Mouse (Mus musculus) embryonic facial prominence, embryonic 15.5 days (tissue): ENCODE measurements around the gene Unk. TPM values are rescaled to one million over a fixed set of nuclear protein-coding genes. Genes with fewer than 3 reads are reported as not detected.
"Not testable (repeated sequence)": the region's sequence is repeated elsewhere in the genome, so short reads cannot be mapped to it uniquely, and the experiment has no call there.

Experiments
- ATAC-seq: fragments of 200-750 bp; cut with Nextera tagmentation; 2 replicates; pipeline ENCODE4 v1.8.0; 2017; ENCODE audit warnings: low read depth, moderate TSS enrichment; ENCODE audit not compliant: insufficient number of reproducible peaks, low FRiP score, low TSS enrichment
- H3K27ac ChIP-seq: fragments of 300-500 bp; sonication (generic); replicated peaks from 2 replicates; pipeline ENCODE4 v1.5.1; 2015; ENCODE audit warnings: mild to moderate bottlenecking, inconsistent platforms
- H3K27me3 ChIP-seq: fragments of 300-500 bp; sonication (generic); 2 replicates; pipeline ENCODE4 v1.6.1; 2015; ENCODE audit warnings: inconsistent platforms
- H3K36me3 ChIP-seq: fragments of 300-500 bp; sonication (generic); 2 replicates; pipeline ENCODE4 v1.6.1; 2015; ENCODE audit warnings: mild to moderate bottlenecking, inconsistent platforms
- H3K4me1 ChIP-seq: fragments of 300-500 bp; sonication (generic); 2 replicates; pipeline ENCODE4 v1.6.1; 2015; ENCODE audit warnings: inconsistent platforms
- H3K4me2 ChIP-seq: fragments of 300-500 bp; sonication (generic); replicated peaks from 2 replicates; pipeline ENCODE4 v1.6.1; 2015; ENCODE audit warnings: mild to moderate bottlenecking, inconsistent platforms
- H3K4me3 ChIP-seq: fragments of 300-500 bp; sonication (generic); replicated peaks from 2 replicates; pipeline ENCODE4 v1.5.1; 2015; ENCODE audit warnings: mild to moderate bottlenecking, inconsistent platforms
- H3K9ac ChIP-seq: fragments of 300-500 bp; sonication (generic); 2 replicates; pipeline ENCODE4 v1.6.1; 2015; ENCODE audit warnings: inconsistent platforms
- H3K9me3 ChIP-seq: fragments of 300-500 bp; sonication (generic); replicated peaks from 2 replicates; pipeline ENCODE4 v1.6.1; 2016; ENCODE audit warnings: inconsistent platforms
- WGBS: fragments of 180-500 bp; shearing (Covaris S2); methylation state at CpG from one replicate; pipeline ENCODE4 v1.1.7; 2015; 5-methylcytosine and 5-hydroxymethylcytosine counted together
- polyA plus RNA-seq: library from polyadenylated mRNA; unstranded; fragments of >200 nt; fragmentation: Nextera tagmentation; extraction: Ambion mirVana; gene quantifications from 2 replicates; pipeline ENCODE4 v1.2.1, GENCODE M21; 2015

Unk gene
- polyA plus RNA-seq, 1 experiment from 2014 or later: 42.2 TPM

DNA sequence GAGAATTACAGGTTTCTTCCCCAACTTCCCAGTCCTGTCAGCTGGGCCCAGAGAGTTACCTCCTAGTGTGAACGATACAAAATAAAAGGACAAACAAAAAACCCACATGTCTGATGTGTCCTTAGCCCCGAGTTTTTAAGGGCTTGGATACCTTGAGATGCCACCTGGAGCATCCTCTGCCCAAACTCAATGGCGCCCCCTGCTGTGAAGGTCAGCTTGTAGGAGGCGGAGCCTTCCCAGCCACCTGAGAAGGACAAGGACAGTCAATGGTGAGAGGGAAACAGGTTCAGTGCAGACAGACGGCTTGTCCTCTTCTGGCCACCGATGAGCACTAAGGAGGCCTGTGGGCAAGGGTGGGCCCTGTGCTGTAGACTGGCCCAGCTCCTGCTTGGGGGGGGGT is 51.0 kb downstream of the Unk start:
- Histone ChIP-seq H3K27ac (no peak overlapping the region), H3K9ac (no peak overlapping the region), H3K4me2 (no peak overlapping the region), H3K4me3 (no peak overlapping the region), H3K36me3 (peaks cover 49% of the 10 kb centered on the region), H3K9me3 (no peaks in the 10 kb centered on the region), H3K4me1 (peaks cover 43% of the 10 kb centered on the region), H3K27me3 (no peaks in the 10 kb centered on the region)
- WGBS: 68% methylated on average over 6 of the region's 6 CpGs
- ATAC-seq: no peak

DNA sequence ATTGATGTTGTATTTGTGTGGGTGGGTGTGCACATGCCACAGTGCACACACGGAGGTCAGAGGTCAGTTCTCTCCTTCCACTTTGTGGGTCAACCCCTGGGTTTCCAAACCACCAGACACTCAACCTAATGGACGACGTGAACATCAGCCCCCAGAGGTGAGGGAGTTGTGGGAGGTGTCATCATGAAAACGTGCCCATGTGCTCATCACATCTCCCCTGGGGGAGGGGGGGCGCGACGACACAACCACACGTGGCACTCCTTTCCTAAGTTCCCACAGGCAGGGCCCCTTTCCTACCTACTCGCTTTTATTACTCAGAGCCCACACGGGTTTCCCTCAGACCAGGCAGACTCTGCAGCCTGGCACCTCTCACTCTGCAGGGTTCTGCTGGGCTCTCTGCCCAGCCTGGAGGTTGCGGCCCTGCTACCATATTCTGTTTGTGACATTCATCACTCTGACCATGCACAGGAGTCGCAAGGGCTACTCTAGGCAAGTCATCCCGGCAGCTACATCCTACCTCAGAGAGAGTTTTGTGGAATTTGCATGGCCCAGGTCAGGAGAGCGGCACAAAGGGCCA is 53.1 kb downstream of the Unk start:
- no peak overlapping the region for H3K4me3 ChIP-seq
- no peaks in the 10 kb centered on the region for H3K27me3 ChIP-seq
- no peak overlapping the region for H3K27ac ChIP-seq
- H3K9ac ChIP-seq: no peak overlapping the region
- WGBS: 92% methylated on average over 14 of the region's 14 CpGs
- H3K9me3 ChIP-seq: no peaks in the 10 kb centered on the region
- no peak for ATAC-seq
- peaks cover 40% of the 10 kb centered on the region for H3K4me1 ChIP-seq
- H3K4me2 ChIP-seq: no peak overlapping the region
- peaks cover 49% of the 10 kb centered on the region for H3K36me3 ChIP-seq

DNA sequence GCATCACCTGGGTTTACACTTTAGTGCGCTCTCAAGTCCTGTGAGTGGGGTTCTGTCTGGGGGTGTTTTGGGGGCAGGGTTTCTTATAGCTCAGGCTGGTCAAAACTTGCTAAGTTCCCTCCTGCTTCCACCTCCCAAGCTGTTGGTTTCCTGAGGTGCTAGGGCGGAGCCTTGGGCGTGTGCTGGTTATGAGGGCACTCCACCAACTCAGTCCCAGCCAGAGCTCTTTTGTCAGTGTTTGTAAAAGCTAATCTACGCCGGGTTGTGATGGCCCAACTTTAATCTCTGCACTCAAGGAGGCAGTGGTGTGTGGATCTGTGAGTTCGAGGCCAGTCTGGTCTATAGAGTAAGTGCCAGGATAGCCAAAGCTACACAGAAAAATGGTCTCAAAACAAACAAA is 54.0 kb downstream of the Unk start:
- H3K9ac ChIP-seq: no peak overlapping the region
- no peak overlapping the region for H3K4me2 ChIP-seq
- ATAC-seq: no peak
- WGBS: 81% methylated on average over 6 of the region's 6 CpGs
- no peaks in the 10 kb centered on the region for H3K27me3 ChIP-seq
- H3K36me3 ChIP-seq: peaks cover 47% of the 10 kb centered on the region
- no peak overlapping the region for H3K27ac ChIP-seq
- H3K9me3 ChIP-seq: no peaks in the 10 kb centered on the region
- peaks cover 32% of the 10 kb centered on the region for H3K4me1 ChIP-seq
- H3K4me3 ChIP-seq: no peak overlapping the region

DNA sequence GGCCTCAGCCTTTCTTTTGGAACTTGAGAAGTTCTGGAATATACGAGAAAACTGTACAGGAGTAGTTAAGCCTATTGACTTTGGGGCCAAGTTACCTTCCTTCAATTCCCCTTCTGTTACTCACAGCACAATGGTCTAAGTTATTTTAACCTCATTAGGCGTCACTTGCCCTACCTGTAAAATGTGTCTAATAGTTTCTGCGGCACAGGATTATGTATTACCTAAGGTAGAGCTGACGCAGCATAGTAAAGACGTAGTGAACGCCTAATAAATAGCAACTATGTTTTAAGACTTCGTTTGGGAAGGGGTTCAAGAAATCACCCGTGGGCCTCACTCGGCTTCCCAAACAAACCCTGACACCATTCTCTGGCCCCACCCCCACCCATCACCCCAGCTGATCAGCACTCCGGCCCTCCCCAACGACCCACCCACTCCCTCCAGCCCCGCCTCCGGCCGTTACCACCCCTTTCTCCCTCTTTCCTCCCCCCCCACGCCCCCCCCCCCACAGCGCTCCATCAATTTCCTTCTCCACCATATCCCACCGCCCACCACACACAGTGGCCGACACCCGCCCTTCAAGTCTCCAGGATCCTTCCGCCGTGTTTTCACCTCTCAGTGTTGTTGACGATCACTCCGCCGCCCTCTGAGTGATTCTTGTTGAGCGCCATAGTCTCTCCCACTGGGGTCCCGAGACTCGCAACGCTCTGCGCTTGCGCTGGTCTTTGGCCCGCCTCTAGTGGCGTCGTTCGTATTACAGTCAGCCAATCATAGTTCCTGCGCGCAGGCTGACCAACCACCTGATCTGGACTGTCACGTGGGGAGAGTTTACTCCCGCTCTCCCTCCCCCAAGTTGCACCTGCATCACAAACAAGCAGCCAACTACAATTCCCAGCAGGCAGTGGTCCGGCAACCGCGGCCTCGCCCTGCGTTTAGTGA is 56.4 kb downstream of the Unk start, which contains the start of gene Wbp2:
Wbp2 (minus strand) TSS at position 738 of the 936 bp plus-strand sequence.
- H3K4me2 ChIP-seq: peak within 1 kb of the TSS; percentile 64
- ATAC-seq: peak; percentile 98
- WGBS: 4% methylated on average over 39 of the region's 43 CpGs
- H3K36me3 ChIP-seq: peaks cover 23% of the 10 kb centered on the region
- peak within 1 kb of the TSS; percentile 54 for H3K4me3 ChIP-seq
- H3K27ac ChIP-seq: peak within 1 kb of the TSS; percentile 86
- H3K27me3 ChIP-seq: no peaks in the 10 kb centered on the region
- peak within 1 kb of the TSS; percentile 42 for H3K9ac ChIP-seq
- no peaks in the 10 kb centered on the region for H3K9me3 ChIP-seq
- H3K4me1 ChIP-seq: peaks cover 25% of the 10 kb centered on the region

DNA sequence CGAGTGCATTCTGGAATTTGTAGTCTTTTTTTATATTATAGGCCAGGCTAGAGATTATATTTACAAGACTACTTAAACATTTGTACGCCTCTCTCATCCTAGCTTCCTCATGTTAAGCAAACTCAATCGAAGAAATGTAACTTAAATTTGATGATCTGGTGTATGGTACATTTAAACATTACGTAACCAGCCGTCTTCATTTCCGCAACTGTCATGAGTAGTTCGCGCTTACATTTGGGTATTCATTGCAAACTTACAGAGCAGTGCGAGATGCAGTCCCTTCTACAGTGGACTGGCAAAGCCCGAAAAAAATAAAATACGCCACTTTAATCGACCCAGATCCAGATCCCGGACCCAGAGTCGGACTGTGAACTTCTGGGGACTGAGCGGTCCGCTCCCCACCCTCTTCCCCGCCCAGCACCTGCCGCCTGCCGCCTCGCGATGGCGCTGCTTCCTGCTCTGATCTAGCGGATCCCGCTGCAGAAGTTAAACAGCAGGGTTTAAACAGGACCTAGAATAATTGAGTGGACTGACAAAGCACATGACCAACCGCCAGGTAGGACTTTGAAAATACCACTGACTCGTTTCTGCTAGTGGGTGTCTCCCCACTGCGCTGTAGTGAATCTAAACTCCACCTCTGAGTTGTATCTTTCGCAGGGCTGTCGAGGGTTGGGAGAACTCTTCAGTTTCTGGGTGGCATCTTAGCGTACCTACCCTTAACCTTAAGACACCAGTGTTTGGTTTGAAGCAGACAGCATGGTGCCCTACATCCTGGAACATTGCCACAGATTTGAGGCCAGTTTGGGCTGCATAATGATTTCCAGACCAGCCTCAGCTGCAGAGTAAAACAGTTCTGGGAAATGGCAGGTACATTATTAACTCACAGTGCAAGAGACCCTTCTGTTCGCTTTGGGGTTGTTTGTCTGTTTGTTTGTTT is 57.3 kb downstream of the Unk start:
- Histone ChIP-seq H3K4me3 (peak overlapping the region; percentile 54), H3K4me1 (peaks cover 25% of the 10 kb centered on the region), H3K4me2 (peak overlapping the region; percentile 64), H3K36me3 (peaks cover 14% of the 10 kb centered on the region), H3K9me3 (no peaks in the 10 kb centered on the region), H3K27ac (peak overlapping the region; percentile 71), H3K27me3 (no peaks in the 10 kb centered on the region), H3K9ac (peak overlapping the region; percentile 35)
- WGBS: 2% methylated on average over 31 of the region's 31 CpGs
- ATAC-seq: peak; percentile 74

DNA sequence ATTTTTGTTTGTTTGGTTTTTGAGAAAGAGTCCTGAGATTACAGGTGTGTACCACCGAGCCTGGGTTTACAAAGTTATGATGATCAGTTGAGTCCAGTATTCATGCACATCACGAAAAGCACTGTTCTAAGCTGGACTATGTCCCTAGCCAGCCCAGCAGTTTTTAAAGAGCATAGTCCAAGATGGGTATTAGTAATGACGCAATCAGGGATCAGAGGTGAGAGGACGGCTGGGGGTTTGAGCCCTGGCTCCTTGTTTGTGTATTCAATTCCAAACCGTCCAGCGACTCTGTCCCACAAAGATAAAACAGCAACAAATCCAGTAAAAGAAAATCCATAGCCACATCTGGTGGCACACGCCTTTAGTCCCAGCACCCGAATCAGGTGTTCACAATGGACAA is 58.1 kb downstream of the Unk start:
- Histone ChIP-seq H3K27me3 (no peaks in the 10 kb centered on the region), H3K4me3 (no peak overlapping the region), H3K9ac (no peak overlapping the region), H3K9me3 (no peaks in the 10 kb centered on the region), H3K27ac (no peak overlapping the region), H3K4me1 (peaks cover 25% of the 10 kb centered on the region), H3K4me2 (peak overlapping the region; percentile 64; the same call in 1 of the 2 replicates), H3K36me3 (peaks cover 9% of the 10 kb centered on the region)
- no peak for ATAC-seq
- WGBS: 83% methylated on average over 8 of the region's 8 CpGs

DNA sequence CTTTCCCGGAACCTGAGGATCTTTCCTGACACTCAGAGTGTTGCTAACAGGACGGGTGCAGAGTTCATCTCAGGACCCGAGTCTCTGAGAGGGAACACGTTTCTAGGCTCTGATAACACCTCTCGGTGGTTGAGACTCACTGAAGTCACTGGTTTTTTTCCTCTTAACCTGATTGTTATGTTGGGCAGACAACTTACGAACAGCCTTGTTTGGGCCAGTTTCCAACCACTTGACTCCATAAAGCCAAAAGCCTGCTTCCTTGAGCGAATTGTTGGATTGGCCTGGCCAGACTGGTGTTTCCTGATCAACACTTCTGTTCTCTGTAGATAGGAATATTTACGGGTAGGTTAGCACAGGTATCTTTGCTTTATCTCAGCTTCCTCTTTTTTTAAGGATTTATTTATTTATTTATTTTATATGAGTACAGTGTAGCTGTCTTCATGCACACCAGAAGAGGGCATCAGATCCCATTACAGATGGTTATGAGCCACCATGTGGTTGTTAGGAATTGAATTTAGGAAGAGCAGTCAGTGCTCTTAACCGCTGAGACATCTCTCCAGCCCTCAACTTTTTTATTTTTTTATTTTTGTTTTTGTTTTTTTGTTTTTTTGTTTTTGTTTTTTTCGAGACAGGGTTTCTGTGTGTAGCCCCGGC is 58.7 kb downstream of the Unk start:
- no peak for ATAC-seq
- no peak overlapping the region for H3K27ac ChIP-seq

DNA sequence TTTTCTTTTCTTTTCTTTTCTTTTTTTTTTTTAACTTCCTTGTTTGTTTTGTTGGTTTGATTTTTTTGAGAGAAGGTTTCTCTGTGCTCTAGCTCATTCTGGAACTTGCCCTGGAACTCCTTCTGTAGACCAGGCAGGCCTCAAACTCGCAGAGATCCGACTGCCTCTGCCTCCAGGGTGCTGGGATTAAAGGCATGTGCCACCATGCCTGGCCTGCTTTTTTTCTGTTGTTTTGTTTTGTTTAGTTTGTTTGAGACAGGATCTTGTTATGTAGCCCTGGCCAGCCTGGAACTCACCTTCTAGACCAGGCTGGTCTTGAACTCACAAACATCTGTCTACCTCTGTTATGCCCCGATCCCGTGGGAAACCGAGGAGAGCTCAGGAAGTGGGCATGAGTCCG is 59.4 kb downstream of the Unk start:
- H3K9ac ChIP-seq: no peak overlapping the region
- no peaks in the 10 kb centered on the region for H3K9me3 ChIP-seq
- no peak for ATAC-seq
- H3K4me3 ChIP-seq: no peak overlapping the region
- no peaks in the 10 kb centered on the region for H3K36me3 ChIP-seq
- peaks cover 19% of the 10 kb centered on the region for H3K4me1 ChIP-seq
- H3K27ac ChIP-seq: no peak overlapping the region
- no peaks in the 10 kb centered on the region for H3K27me3 ChIP-seq
- 84% methylated on average over 6 of the region's 6 CpGs for WGBS
- no peak overlapping the region for H3K4me2 ChIP-seq

More for the DNA sequence above, 58.7 kb downstream of the Unk start:
- peaks cover 2% of the 10 kb centered on the region for H3K36me3 ChIP-seq
- WGBS: 86% methylated on average over 11 of the region's 11 CpGs
- H3K9ac ChIP-seq: no peak overlapping the region
- H3K9me3 ChIP-seq: no peaks in the 10 kb centered on the region
- no peak overlapping the region for H3K4me3 ChIP-seq
- peaks cover 23% of the 10 kb centered on the region for H3K4me1 ChIP-seq
- H3K4me2 ChIP-seq: no peak overlapping the region
- no peaks in the 10 kb centered on the region for H3K27me3 ChIP-seq

DNA sequence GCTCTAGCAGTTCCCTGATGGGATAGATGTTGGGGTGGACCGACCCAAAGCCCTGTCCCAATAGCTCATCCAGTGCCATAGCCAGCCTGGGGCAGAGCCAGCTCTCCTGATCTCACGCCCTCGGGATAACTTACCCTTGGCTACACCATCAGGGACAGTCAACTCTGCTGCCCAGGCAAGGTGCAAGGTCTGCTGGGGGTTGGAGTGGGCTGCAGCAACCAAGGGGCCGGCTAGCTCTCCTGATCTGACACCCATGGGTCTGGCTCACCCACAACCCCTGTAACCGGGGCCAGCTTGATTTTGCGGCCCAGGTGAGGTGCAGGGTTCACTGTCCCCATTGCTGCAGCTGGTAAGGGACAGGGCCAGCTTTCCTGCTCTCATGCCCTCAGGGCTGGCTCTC is 61.5 kb downstream of the Unk start:
- Histone ChIP-seq H3K9me3 (no peaks in the 10 kb centered on the region), H3K36me3 (no peaks in the 10 kb centered on the region), H3K4me2 (no peak overlapping the region), H3K9ac (no peak overlapping the region), H3K4me1 (peaks cover 9% of the 10 kb centered on the region), H3K27me3 (no peaks in the 10 kb centered on the region), H3K27ac (no peak overlapping the region), H3K4me3 (no peak overlapping the region)
- ATAC-seq: no peak
- 84% methylated on average over 6 of the region's 6 CpGs for WGBS

DNA sequence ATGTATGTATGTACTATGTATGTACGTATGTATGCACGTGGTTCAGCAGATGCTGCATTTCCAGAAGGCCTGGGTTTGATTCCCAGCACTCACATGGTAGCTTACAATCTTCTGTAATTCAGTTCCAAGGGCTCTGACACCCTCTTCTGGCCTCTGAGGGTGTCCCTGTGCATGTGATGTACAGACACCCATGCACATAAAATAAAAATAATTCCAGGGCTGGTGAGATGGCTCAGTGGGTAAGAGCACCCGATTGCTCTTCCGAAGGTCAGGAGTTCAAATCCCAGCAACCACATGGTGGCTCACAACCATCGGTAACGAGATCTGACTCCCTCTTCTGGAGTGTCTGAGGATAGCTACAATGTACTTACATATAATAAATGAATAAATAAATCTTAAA is 62.8 kb downstream of the Unk start:
- not testable (repeated sequence) for H3K4me1 ChIP-seq, H3K27me3 ChIP-seq, H3K9ac ChIP-seq, H3K9me3 ChIP-seq, H3K27ac ChIP-seq, H3K4me3 ChIP-seq, ATAC-seq, H3K36me3 ChIP-seq, H3K4me2 ChIP-seq
- 90% methylated on average over 6 of the region's 6 CpGs for WGBS
